Mouse (Mus musculus) erythroblast, embryonic 14.5 days (primary cell): Measurements from ENCODE around the gene Myh9. TPM values are rescaled to one million over a fixed set of nuclear protein-coding genes. Genes with fewer than 3 reads are reported as not detected.

Experiments
- H3K27me3 ChIP-seq: 2 replicates; pipeline ENCODE4 v1.6.1; 2012; ENCODE audit warnings: inconsistent platforms; ENCODE audit not compliant: control insufficient read depth
- H3K36me3 ChIP-seq: 2 replicates; pipeline ENCODE4 v1.6.1; 2012; ENCODE audit warnings: mild to moderate bottlenecking, inconsistent platforms; ENCODE audit not compliant: control insufficient read depth
- H3K4me1 ChIP-seq: 2 replicates; pipeline ENCODE4 v1.6.1; 2012; ENCODE audit warnings: inconsistent platforms; ENCODE audit not compliant: control insufficient read depth
- H3K4me3 ChIP-seq: replicated peaks from 2 replicates; pipeline ENCODE3; 2012; ENCODE audit warnings: moderate library complexity, mild to moderate bottlenecking, inconsistent platforms
- H3K9me3 ChIP-seq: 2 replicates; pipeline ENCODE4 v1.6.1; 2012; ENCODE audit warnings: low read length, inconsistent platforms, mixed read lengths; ENCODE audit not compliant: control insufficient read depth
- GATA1 ChIP-seq: IDR thresholded peaks from 2 replicates; pipeline ENCODE4 v1.6.1; 2012; ENCODE audit warnings: low read length, inconsistent platforms, mixed read lengths
- TAL1 ChIP-seq: IDR thresholded peaks from 3 replicates; pipeline ENCODE4 v1.6.1; 2012; ENCODE audit warnings: low read length, inconsistent platforms, mixed read lengths
- polyA plus RNA-seq: library from polyadenylated mRNA; stranded (reverse); fragments of >175 nt; gene quantifications from 2 replicates; pipeline ENCODE4 v1.2.3, GENCODE M21; 2012

The Myh9 gene
- polyA plus RNA-seq, 1 experiment, result 10.4 TPM

GRCm38 (mm10) chr15:77857662-77858156 lies 15.7 kb upstream of the Myh9 start:
- peak overlapping the region; percentile 60 for H3K4me3 ChIP-seq
- H3K27me3 ChIP-seq, result no peaks in the 10 kb centered on the region
- no peak for TF ChIP-seq TAL1
- TF ChIP-seq GATA1, result no peak
- no peaks in the 10 kb centered on the region for H3K36me3 ChIP-seq
- H3K4me1 ChIP-seq, result peaks cover 22% of the 10 kb centered on the region
- peaks cover 2% of the 10 kb centered on the region; the same call in 1 of the 2 replicates for H3K9me3 ChIP-seq

GRCm38 (mm10) chr15:77856541-77856940 lies 14.6 kb upstream of the Myh9 start:
- TF ChIP-seq GATA1, result no peak
- TF ChIP-seq TAL1, result no peak
- H3K4me3 ChIP-seq, result no peak overlapping the region
- H3K9me3 ChIP-seq, result peaks cover 2% of the 10 kb centered on the region; the same call in 1 of the 2 replicates

GRCm38 (mm10) chr15:77855301-77855700 lies 13.3 kb upstream of the Myh9 start:
- Histone ChIP-seq H3K27me3 (no peaks in the 10 kb centered on the region), H3K9me3 (peaks cover 2% of the 10 kb centered on the region; the same call in 1 of the 2 replicates), H3K4me1 (peaks cover 22% of the 10 kb centered on the region), H3K4me3 (no peak overlapping the region), H3K36me3 (no peaks in the 10 kb centered on the region)
- TF ChIP-seq TAL1 (no peak), GATA1 (no peak)

More at GRCm38 (mm10) chr15:77856541-77856940, 14.6 kb upstream of the Myh9 start:
- peaks cover 22% of the 10 kb centered on the region for H3K4me1 ChIP-seq
- H3K27me3 ChIP-seq, result no peaks in the 10 kb centered on the region
- no peaks in the 10 kb centered on the region for H3K36me3 ChIP-seq

GRCm38 (mm10) chr15:77852001-77852400 lies 10.0 kb upstream of the Myh9 start:
- Histone ChIP-seq H3K36me3 (no peaks in the 10 kb centered on the region), H3K9me3 (peaks cover 2% of the 10 kb centered on the region; the same call in 1 of the 2 replicates), H3K4me3 (no peak overlapping the region), H3K4me1 (peaks cover 24% of the 10 kb centered on the region), H3K27me3 (no peaks in the 10 kb centered on the region)
- TF ChIP-seq GATA1 (no peak), TAL1 (no peak)

- H3K36me3 ChIP-seq, result no peaks in the 10 kb centered on the region
- peaks cover 2% of the 10 kb centered on the region; the same call in 1 of the 2 replicates for H3K9me3 ChIP-seq
- H3K4me3 ChIP-seq, result no peak overlapping the region
- TF ChIP-seq TAL1 (no peak), GATA1 (no peak)
- H3K27me3 ChIP-seq, result no peaks in the 10 kb centered on the region; the same call in 1 of the 2 replicates
- peaks cover 22% of the 10 kb centered on the region for H3K4me1 ChIP-seq
Measured at GRCm38 (mm10) chr15:77851136-77851535, 9.2 kb upstream of the Myh9 start.

- Histone ChIP-seq H3K9me3 (peaks cover 2% of the 10 kb centered on the region; the same call in 1 of the 2 replicates), H3K4me1 (peaks cover 17% of the 10 kb centered on the region), H3K4me3 (no peak overlapping the region), H3K36me3 (no peaks in the 10 kb centered on the region), H3K27me3 (no peaks in the 10 kb centered on the region; the same call in 1 of the 2 replicates)
- TF ChIP-seq GATA1, result no peak
- TF ChIP-seq TAL1, result no peak
Measured at GRCm38 (mm10) chr15:77849572-77850229, 7.7 kb upstream of the Myh9 start.

GRCm38 (mm10) chr15:77849039-77849436 lies 7.1 kb upstream of the Myh9 start:
- TF ChIP-seq GATA1 (no peak), TAL1 (no peak)
- H3K36me3 ChIP-seq, result no peaks in the 10 kb centered on the region
- no peak overlapping the region for H3K4me3 ChIP-seq
- peaks cover 15% of the 10 kb centered on the region for H3K4me1 ChIP-seq
- no peaks in the 10 kb centered on the region; the same call in 1 of the 2 replicates for H3K27me3 ChIP-seq
- peaks cover 2% of the 10 kb centered on the region; the same call in 1 of the 2 replicates for H3K9me3 ChIP-seq

- Histone ChIP-seq H3K4me3 (no peak overlapping the region), H3K27me3 (no peaks in the 10 kb centered on the region; the same call in 1 of the 2 replicates), H3K4me1 (peaks cover 17% of the 10 kb centered on the region), H3K36me3 (no peaks in the 10 kb centered on the region), H3K9me3 (peaks cover 2% of the 10 kb centered on the region; the same call in 1 of the 2 replicates)
- TF ChIP-seq GATA1 (no peak), TAL1 (no peak)
Measured at GRCm38 (mm10) chr15:77848415-77849038, 6.6 kb upstream of the Myh9 start.

- Histone ChIP-seq H3K4me1 (peaks cover 23% of the 10 kb centered on the region), H3K27me3 (no peaks in the 10 kb centered on the region; the same call in 1 of the 2 replicates), H3K4me3 (no peak overlapping the region), H3K9me3 (no peaks in the 10 kb centered on the region), H3K36me3 (no peaks in the 10 kb centered on the region)
- TF ChIP-seq TAL1, result no peak
- no peak for TF ChIP-seq GATA1
Measured at GRCm38 (mm10) chr15:77847826-77848225, 5.9 kb upstream of the Myh9 start.
